Mouse (Mus musculus) kidney, postnatal 10 days (tissue): Measurements from ENCODE around the gene Pdhx.

ENCODE experiments used
- DNase-seq: peaks from one replicate; pipeline ENCODE4 v3.0.0; 2021; ENCODE audit warnings: mixed read lengths

Gene Pdhx

DNA sequence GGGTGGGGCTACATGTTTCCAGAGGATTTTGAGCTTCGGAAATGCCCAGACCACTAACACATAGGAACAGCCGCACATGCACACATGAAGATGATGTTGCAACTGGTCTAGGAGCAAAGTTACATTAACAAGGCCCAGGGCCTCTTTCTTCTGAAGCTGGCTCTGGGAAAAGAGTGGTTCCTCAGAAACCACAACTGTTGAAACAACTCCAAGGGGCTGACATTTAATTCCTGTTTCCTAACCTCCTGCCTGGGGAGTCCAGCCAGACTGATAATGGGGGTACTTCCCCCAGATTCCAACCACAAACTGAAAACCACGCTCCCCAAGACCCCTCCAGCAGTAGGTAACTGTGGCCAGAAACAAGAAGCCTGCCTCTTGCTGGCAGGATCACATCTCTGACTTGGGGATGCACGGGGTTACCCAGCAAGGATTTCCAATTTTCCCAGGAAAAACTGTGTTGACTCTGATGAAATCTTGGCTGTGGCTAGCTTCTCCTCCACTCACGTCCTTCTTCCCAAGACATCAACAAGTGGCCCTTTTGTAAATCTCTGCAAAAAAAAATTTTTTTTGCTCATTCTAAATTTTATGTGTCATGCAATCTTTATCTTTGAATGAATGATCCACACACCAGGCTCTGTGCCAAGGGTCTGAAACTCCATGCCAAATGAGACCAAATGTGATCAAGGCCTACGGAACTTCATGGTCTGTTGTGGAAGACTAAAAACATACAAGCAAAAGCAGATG is 86.2 kb downstream of the Pdhx start:
- DNase-seq, result peak; percentile 31

DNA sequence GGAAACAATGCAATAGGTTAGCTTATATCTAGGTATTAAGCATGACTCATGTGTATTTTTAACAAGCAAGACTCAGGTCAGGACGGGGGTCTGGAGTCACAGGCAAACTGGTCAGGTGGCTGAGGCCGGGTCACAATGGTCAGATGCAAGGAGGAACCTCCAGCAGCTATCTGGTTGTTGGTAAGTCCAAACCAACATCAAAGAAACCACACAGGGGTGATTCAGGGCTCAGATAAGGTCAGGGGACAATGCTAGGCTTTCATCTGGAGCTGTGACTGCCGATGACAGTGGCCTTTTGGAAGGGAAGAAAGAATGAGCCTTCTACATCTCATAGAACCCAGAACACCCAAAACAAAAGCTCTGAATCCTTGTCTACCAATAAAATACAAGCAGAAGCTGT is 86.9 kb downstream of the Pdhx start:
- DNase-seq, result no peak

DNA sequence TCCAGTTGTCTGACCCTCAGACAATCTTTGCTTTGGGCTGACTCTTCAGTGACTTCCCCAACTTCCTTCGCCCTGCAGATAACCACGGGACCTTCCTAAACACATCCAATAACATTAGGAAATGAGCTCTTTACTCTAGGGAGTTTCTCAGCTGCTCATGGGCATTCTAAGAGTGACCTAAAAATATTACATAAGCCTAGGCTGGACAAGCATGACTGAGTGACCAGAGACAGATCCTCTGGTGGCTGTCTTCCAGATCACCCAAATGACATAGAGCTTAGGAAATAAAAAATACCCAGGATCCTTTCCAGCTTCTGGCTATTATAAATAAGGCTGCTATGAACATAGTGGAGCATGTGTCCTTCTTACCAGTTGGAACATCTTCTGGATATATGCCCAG is 90.5 kb downstream of the Pdhx start:
- no peak for DNase-seq

DNA sequence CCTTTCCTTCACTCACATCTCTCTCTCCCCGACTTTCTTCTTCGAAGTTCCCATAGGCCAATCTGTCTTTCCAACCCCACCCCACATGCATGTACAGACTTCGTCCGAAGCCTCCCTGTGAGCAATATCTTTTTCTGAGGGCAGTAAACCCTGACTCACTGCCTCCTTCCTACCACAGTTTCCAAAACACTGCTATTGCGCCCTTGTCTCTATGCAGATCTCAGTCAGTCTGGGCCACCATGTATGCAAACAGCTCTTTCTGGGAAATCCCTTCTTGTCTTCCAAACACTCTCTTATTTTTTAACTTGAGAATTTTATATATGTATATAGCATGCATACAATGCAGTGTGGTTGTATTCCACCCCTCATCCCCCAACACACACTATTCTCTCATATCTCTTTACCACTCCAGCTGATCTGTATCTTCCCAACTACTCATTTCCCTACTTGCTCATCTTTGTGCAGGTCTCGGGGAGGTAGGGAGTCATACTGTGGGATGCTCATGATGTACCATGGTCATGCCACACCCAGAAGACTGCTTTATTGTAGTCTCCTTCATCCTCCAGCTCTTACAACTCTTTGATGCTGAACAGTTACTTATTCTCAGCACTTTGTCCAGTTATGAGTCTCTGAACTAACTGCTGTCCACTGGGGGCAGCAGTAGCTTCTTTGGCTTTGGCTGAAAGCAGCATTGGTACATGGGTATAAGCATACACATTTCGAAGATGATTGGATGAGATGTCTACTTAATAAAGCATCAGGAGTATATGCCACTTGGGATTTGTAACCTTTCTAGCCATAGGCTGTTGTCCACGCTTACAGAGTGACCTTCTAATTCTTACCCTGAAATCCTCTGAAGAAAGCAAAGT is 91.6 kb downstream of the Pdhx start:
- DNase-seq, result no peak

DNA sequence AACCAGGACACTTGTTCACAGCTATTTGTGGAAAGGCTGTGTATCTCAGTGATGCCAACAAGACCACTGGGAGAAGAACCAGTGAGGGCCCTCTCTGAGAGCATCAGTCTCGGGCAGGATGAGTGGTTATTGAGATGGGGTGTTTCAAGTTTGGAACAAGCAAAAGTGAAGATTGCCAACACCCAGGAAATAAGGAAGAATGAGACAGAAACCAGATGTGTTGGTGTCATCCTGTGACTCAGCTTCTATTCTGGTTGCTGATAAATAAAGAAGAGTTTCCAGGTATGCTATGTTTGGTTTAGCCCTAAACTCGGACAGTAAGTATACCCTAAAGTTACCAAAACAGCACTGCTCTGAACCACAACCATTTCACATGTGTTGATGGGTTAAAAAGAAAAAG is 92.4 kb downstream of the Pdhx start:
- DNase-seq, result no peak

DNA sequence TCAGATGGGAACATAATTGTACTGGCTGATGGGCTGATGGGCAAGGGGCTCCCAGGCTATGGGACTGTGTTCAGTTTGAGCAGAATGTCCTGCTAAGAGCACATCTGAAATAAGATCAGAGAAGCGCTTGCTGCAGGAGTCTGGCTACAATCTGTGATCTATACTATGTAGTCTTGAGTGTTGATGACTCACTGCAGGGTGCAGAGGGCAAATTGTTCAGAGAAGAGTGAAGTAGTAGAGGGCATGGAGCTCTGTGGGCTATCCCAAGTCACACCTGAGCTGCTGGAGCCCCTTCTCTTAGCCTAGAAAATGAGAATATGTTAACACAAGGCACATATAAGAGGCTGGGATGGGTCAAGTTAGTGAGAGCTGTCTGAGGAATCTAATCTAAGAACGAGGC is 93.8 kb downstream of the Pdhx start:
- no peak for DNase-seq

DNA sequence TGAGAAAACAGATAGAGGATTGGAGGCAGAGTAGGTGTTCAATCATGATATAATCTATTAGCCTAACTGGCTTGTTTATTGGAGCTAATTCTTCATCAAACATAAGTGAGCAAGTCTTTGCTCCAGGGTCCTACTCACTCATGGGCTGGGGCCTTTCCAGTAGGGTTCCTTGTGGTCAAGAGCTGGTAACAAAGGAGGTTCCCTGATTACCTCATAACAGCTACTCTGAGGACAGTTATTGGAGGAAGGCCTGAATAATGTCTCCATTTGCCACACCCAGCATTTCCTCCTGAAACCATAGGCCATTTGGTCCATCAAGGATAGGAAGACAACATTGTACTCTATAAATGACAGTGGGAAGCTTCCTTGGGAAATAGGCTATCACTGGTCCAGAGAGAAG is 94.2 kb downstream of the Pdhx start:
- no peak for DNase-seq

DNA sequence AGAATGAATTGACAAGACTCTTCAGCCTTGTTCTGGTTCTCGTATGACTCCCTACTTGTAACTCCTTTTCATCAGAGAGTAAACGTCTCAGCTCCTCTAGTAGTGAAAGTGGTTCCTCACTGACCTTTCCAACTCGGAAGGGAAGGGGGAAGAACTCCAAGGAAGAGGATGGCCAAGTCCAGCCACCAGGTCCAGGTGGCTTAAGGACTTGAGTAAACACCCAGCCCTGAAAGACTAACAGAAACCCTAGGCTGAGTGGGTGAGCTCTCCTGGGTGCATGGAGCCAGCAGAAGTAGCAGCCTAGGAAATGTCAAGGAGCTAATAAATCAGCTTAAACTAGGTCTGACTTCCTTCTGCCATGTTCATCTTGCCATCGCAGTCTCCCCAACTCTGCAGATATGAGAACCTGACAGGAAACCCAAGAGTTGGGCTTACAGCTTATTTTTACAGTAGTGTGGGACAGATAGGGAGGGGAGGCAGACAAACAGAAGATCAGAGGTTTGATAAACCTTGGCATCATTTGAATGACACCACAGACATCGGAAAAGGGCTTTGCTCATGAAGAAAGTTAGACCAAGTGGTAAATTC is 97.9 kb downstream of the Pdhx start:
- DNase-seq, result no peak

DNA sequence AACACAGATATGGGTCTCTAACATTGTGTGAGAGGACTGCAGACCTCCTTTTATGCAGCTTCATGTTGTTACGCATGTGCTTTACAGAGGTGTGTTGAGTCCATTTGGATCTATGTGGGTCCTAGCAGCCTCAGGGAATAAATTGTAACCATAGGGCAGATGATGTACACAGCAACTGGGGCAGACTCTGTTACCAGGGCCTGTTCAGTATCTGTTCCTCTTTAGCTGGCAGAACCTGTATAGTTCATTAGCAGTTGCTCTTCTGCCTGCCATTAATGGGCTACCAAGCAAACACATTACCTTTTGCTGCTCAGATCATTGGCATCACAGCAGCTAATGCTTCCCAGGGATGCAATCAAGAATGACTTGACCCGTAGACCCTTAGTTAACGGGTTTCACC is 100.2 kb downstream of the Pdhx start:
- DNase-seq, result no peak

DNA sequence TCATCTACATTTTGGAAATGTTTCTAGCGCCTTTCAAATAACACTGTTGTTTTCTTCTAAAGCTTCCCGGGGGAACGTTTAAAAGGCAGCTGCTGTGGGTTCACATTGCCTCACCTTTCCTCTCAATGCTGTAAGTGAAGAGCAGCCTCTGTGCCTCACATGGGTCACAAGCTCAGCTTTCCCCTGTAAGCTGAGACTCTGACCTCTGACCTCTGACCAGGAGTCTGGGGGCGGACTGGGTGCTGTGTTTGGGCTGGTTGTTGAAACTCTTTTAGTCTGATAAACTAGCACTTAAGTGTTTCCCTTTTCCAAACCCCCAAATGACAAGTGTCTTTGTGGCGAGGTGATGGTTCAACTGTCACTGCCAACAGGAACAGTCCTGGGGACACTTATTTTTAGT is 100.7 kb downstream of the Pdhx start:
- DNase-seq, result no peak

DNA sequence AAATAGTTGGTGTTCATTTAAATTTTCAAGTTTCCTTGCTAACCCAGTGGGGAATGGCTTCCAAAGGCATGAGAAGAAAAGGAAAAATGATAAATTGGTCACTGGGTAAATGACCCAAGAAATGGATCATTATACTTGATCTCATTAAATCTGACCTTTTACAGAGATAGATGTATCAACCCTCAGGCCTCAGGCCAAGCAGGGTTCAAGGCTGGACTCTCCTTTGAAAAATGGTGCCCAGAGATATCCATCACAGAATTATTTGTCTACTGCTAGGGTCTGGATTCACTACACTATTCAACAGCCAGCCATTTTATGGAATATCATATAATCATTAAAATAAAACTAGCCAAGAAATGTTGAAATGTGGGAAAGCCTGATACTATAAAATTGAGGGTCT is 101.4 kb downstream of the Pdhx start:
- DNase-seq, result no peak
